Mouse (Mus musculus): ENCODE measurements around the gene Tas2r107.
"Not testable (repeated sequence)": the region's sequence is repeated elsewhere in the genome, so short reads cannot be mapped to it uniquely, and the experiment has no call there.

Tas2r107 gene

GRCm38 (mm10) chr6:131660049-131660448, at the start of gene Tas2r107:
TSS of gene Tas2r107 (minus strand) at chr6:131660149.
- DNase-seq (ENCODE audit: low read depth, low spot score), result no peak

DNA sequence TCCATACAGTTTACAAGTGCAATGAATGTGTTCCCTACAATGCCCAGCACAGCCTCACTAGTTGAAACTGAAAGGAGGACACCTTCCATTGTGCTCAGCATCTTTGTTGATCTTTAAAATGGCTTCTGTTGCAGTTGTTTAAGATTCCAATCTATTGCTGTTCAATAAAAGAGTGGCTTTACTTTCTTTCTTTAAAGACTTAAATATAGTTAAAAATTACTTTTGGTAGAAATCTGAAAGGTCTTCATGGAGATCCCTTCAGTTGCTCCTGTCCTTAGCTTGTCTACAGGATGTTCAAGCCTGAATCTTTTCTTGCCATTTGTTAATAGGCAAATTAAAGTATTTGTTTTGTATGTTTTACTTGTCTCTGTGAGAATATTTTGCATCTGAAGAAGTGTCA, 30.0 kb upstream of the Tas2r107 start, which contains the start of gene Tas2r114:
Tas2r114 (minus strand) TSS at position 101 of the 400 bp plus-strand sequence.
- no peak for DNase-seq (ENCODE audit: low read depth, low spot score)

DNA sequence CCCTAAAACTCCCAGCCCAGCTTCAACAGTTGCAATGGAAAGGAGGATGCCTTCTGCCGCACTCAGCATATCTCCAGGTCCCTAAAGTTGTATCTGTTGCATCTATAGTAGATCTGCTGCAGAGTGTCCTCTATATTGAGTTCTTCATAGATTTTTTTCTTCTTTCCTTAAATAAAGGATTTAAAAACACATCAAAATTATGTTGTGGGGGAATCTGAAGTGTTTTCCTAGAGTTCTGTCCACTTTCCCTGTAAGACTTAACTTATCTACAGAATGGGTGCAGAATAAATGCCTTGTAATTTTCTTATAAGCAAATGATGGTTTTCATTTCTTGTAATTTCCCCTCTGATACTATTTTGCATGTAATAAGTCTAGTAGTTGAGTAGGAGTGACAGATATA, 27.4 kb upstream of the Tas2r107 start, which contains the start of gene Tas2r105:
Tas2r105 (minus strand) TSS at position 101 of the 400 bp plus-strand sequence.
- DNase-seq (ENCODE audit: low read depth, low spot score), result no peak

DNA sequence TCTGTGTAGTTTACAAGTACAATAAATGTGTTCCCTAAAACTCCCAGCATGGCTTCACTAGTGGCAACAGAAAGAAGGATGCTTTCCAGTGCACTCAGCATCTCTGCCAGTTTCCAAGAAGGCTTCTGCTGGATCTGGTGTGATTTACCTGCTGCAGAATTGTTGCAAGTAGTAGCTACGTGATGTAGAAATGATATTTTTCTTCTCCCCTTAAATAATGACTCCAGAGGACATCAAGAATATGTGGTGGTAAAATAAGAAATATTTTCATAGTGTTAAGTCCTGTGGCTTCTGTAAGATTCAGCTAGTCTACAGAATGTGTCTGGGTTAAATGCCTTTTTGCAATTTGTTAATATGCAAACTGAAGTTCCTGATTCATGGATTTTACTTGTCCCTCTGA, 25.7 kb upstream of the Tas2r107 start, which contains the start of gene Tas2r104:
Tas2r104 (minus strand) TSS at position 101 of the 400 bp plus-strand sequence.
- DNase-seq (ENCODE audit: low read depth, low spot score), result no peak

DNA sequence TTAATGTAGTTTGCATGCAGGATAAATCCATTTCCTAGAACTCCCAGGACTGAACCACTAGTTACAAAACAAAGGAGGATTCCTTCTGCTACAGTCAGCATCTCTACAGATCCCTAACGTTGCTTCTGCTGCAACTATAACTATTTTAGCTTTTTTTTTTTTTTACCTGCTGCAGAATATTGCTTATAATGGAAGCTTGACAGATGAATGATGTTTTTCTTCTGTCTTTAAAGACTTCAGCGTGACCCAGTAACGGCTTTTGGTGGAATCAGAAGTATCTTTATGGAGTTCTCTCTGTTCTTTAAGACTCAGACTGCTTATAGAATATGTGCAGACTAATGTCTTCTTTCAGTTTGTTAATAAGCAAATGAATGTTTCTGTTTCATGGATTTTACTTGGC, 18.8 kb upstream of the Tas2r107 start, which contains the start of gene Tas2r106:
Tas2r106 (minus strand) TSS at position 101 of the 400 bp plus-strand sequence.
- no peak for DNase-seq (ENCODE audit: low read depth, low spot score)

DNA sequence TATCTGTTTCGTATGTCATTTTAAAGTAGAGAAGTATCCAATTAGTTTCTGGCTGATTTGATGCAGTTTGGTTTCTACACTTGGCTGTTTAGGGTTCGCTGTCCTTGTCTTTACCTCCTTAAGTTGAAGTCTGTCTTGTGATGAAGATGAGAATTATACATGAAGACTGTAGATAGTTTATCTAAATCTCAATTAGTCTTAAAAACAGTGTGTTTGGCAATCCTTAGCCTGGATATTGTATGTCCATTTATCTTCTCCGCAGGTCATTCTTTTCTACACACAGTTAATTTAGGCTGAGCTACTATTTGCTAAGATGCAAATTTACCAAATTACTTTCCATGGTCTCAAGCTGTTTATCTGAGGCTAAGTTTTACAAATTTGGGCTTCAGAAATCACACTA, 29.1 kb downstream of the Tas2r107 start, which contains the start of gene Tas2r130:
Tas2r130 (minus strand) TSS at position 101 of the 400 bp plus-strand sequence.
- DNase-seq (ENCODE audit: low read depth, low spot score), result no peak

- DNase-seq (ENCODE audit: low read depth, low spot score), result not testable (repeated sequence)
Measured at GRCm38 (mm10) chr6:131609956-131610355, 50.0 kb downstream of the Tas2r107 start.

Data from c-Kit-negative CD71-positive TER-119-positive erythroid progenitor cells, embryonic 14.5 days (primary cell).